Mouse (Mus musculus) layer of hippocampus, postnatal 14 days (tissue): ENCODE measurements around the gene Mybpc3. TPM values are rescaled to one million over a fixed set of nuclear protein-coding genes. Genes with fewer than 3 reads are reported as not detected.
A peak's percentile ranks its signal among the peaks of the same experiment; 100 is the strongest.

Experiments used
- DNase-seq, 2 experiments: peaks; one replicate each; pipeline ENCODE4 v3.0.0; 2021 to 2022; ENCODE audit warnings: low spot score in 2 of 2, mixed read lengths in 1 of 2
- long read RNA-seq, 2 experiments: library from polyadenylated mRNA; stranded (forward); transcript quantifications; one replicate each; pipeline ENCODE4 v2.0.0; 2021
- total RNA-seq, 2 experiments: library from RNA; stranded (reverse); gene quantifications; 2 replicates each; pipeline ENCODE4 v1.2.3; 2021

Gene Mybpc3
- total RNA-seq, result under 1 TPM; 0.48 to 0.62 TPM
- long read RNA-seq, experiment 1, result 0 reads
- long read RNA-seq, experiment 2, result 0 reads

DNA sequence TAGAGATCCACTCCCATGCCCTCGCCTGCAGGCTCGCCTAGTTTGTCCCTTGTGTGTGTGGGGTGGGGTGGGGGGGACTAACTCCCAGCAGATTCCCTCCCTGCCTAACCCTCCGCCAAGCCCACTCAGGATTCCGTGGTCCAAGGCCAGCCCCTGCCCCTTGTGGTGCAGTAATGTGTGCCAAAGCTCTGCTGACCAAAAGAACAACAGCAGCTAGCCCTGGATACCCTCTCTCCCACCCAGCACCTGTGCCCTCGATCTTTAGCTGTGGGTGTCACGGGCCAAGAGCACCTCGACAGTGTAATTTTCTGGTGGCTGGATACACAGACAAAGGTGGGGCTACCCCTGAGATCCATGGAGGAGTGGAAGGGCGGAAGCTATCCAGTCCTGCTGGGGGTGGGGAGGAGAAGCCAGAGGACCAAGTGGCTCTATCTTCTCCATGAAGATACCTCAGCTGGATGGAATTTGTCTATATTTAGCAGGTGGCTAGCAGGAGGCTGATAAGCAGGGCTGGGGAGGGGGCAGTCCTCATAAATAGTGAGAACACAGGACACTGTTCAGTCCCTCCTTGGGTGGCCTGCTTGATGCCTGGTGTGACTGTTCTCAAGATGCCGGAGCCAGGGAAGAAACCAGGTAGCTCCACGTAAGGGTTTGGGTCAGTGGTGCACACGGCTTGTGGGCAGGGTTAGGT lies at the start of gene Mybpc3:
Gene Mybpc3 (plus strand): TSS at position 560 of the 691 bp plus-strand sequence.
- no peak for DNase-seq

GRCm38 (mm10) chr2:91068162-91068871 lies 49.6 kb upstream of the Mybpc3 start:
- no peak for DNase-seq

DNA sequence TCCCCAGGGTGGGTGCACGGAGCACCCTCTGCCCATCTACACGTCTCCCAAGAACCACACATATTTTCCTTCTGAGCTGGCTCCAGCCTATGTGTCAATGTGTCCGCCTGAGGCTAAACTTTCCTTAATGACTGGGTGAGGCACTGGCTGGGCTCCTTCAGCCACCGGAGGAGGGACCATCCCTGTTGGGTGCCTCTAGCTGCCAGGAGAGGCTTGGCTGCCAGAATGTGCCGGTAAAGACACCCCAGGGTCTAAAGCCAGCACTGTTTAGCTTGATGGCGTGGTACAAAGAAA lies 49.1 kb upstream of the Mybpc3 start:
- DNase-seq, result no peak

GRCm38 (mm10) chr2:91069306-91070000 lies 48.5 kb upstream of the Mybpc3 start:
- DNase-seq, result no peak

DNA sequence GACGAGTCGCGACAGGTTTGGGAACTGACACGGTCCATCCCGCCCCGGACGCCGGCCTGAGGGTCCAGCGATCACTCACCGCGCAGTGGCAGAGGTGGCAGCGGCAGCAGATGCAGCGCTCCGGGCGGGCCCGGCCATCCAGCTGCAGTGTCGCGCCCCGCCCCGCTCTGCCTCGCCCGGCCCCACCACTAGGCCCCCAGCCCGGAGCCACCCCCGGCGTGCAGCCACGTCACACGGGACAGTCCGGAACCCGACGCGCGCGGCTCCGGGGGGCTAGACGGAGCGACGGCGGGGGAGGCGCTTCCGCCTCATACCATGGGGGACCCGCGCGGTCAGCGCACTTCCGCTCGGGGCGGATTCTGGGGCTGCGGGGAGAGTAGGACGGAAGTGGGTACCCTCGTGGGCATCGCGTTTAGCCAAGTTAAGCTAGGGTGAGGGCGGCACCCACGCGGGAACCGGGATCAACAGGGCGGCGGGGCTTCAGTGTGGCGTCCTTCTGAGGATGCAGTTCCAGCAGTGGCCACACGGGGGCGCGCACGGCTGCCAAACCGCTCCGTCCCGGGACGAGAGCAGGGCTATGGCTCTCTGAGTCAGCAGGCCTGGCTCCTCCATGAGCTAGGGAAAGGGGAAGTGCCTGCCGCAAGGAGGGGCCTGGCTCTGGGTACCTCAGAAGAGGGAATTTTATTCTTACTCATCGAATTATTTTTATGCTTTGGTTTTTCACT lies 47.7 kb upstream of the Mybpc3 start, which contains the start of gene Slc39a13:
Gene Slc39a13 (minus strand): TSS at position 342 of the 725 bp plus-strand sequence.
- peak; percentile 98 for DNase-seq

DNA sequence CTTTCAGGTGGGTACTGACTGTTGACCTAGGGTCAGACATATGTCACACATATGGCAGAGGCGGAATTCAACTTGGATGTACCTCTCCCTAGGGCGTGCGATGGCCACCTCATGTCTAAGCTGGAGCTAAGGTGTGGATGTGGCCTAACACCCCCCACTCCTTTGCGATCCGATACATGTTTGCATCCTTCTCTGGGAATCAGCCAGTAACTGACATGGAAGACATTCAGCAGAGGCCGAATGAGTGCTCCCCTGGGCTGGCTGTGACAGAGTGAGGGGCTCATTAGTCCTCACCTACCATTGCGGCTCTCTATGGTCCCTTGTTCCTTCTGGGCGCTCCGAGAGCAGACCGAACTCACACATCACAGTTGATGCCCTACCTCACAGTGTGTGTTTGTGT lies 46.9 kb upstream of the Mybpc3 start:
- no peak for DNase-seq

DNA sequence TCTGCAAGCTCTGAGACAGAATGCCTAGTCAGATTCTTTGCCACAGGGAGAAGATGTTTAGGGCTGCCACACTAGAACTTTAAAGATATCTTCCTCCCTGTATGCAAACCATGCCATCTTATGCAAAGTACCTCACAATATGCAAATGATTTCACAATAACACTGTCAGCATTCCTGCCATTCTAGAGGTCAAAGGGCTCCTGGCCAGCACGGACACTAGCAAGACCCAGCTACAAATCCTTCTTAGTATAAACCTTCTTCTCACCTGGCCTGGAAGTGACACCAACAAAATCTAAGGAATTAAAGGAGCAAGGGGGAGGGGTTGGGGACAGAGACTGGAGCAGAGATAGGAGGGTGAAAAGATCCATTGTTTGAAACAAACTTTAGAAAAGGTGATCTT lies 45.9 kb upstream of the Mybpc3 start:
- DNase-seq, result no peak

GRCm38 (mm10) chr2:91077957-91078313 lies 40.0 kb upstream of the Mybpc3 start:
- DNase-seq, result no peak

DNA sequence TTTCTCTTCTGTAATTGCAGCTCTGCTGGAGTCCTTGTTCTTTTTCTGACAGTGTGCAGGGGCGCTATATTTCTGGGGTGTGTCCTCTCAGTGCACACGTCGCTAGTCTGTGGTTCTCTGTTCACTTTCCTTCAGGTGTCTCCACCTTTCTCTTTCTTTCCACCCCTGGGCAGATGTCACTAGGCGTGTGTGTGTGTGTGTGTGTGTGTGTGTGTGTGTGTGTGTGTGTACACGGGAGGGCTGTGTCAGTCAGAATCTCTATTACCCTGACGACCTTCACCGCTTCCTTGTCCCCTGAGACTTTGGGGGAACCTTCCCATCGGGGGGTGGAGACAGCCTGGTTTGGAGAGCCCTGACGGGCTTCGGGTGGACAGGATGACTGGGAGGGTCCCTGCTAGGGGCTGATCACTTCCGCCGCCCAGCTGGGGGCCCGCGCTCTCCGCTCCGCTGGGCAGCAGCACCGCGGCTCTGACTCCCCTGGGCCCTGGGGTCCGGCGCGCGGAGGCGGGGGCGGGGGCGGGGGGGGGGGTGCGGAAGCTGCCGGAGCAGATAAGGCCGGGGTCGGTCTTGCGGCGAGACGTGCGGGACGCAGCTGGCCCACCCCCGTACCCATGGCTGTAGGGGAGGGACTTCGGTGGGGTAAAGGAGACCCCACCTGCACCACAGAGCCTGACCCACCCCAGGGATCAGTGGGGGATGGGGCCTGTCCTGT lies 39.5 kb upstream of the Mybpc3 start:
- DNase-seq, result no peak

GRCm38 (mm10) chr2:91079026-91079384 lies 38.9 kb upstream of the Mybpc3 start:
- no peak for DNase-seq

GRCm38 (mm10) chr2:91080784-91081513 lies 37.0 kb upstream of the Mybpc3 start:
- no peak for DNase-seq

DNA sequence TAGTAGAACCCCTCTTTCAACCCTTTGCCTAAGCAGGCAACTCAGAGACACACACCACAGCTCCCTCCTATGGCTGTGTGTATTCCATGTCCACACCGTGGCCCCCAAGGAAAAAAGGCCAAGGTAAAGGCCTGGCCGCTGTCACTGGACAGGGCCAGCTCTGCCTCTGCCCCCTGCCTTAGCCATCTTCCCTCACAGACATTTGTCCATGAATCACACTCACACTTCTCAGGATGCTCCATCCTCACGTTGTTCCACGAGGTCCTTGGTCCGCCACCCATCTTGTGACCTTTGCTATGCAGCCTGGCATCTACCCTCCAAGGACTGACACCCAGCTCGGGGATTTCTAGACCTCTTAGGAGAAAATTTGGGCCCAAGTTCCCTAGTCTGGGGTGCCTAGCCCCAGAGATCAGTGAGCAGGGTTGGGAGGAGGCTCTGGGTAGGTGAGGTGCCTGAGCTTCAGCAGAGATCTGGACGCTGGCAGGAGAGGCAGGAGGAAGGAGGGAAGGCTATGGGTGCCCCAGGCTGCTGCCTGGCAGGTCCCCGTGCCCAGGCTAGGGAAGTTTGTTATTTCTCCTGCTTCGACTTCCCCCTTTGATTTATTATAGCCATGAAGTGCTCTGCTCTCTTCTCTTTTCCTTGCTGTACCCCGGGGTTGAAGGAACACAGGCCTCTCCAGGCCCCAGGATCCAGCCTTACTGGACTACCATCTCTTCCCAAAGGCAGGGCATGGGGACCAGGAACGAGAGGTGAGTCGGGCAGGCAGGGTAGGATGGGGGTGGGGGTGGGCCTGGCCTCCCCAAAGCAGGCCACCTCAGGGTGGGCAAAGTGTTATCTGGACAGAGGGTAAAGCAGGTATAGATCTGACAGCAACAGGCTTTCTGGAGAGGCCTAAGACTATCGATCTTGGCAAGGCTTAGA lies 35.9 kb upstream of the Mybpc3 start, which contains the start of gene Spi1:
Gene Spi1 (plus strand): TSS at position 616 of the 921 bp plus-strand sequence.
- DNase-seq, result no peak

DNA sequence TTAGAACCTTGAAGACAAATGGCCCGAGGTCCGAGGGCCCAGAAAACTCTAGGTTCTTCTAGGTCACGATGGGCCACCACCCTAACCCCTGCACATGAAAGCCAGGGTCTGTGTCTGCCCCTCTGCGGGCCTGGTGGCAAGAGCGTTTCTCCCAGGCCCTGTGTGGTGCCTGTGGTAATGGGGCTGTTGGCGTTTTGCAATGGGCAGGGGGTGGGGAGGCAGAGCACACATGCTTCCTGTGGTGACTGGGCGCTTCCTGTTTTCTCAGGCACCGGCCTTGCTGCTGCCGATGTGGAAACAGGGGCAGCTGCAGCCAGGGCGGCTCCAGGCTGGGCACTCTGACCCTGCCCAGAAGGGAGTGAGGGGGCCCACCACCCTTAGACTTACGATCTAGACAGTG lies 35.1 kb upstream of the Mybpc3 start:
- no peak for DNase-seq

DNA sequence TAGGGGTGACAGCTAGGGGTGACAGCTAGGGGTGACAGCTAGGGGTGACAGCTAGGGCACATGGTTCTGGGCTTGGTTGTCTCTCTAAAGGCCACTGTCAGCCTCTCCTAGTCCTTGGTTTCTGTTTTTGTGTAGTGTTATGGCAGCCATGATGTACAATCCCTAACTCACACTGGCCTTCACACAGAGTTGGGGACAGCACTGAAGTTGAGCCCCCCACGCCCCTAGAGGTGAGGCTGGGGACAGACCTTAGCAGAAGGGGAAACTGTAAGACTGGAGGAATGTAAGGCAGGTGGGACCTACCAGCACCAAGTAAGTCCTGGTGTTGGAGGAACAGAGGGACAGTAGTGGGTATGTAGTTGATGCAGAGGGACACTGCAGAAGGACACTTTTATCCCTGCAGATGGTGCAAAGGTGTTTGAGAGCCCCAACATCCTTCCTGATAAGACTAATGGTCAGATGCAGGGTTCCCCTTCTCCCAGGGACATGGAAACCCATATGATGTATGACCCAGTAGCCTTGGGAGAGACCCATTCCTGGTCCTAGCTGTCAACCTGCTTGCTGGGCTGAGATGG lies 34.5 kb upstream of the Mybpc3 start:
- no peak for DNase-seq

- no peak for DNase-seq
These were observed 33.6 kb upstream of the Mybpc3 start for GRCm38 (mm10) chr2:91084179-91084820.

- DNase-seq, result no peak
These were observed 32.2 kb upstream of the Mybpc3 start for GRCm38 (mm10) chr2:91085494-91086391.
